Mouse (Mus musculus): Measurements from ENCODE around the gene Rnh1.

DNA sequence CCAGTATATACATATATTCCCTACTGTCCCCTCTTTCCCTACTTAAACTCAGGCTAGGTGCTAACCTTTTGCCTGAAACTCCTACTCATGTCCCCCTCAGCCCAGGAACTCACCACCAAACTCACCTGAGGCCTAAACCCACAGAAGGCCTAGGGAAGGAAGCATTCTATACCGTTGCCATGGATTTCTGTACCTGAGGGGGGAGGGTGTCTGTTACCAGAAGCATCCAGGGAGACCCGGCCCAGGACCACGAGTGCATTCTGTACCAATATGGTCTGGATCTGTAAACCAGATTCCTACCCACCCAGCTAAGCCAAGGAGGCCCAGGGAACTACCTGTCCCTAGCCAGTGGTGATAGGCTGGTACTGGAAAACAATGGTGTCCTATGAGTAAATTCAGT lies 41.7 kb upstream of the Rnh1 start:
- TF ChIP-seq CTCF (IDR thresholded peaks at IDR 0.05; ENCODE audit: borderline replicate concordance, extremely low read depth, insufficient read depth, insufficient read length), result no peak
- TF ChIP-seq POLR2A (IDR thresholded peaks at IDR 0.05; ENCODE audit: borderline replicate concordance, extremely low read depth, insufficient read depth, insufficient read length, poor library complexity, severe bottlenecking), result no peak
